10 mouse cellular contexts compared by ENCODE assay signal in genomic region chr2:152652901-152653620, GRCm38 (mm10). TPM values are rescaled to one million over a fixed set of nuclear protein-coding genes. Genes with fewer than 3 reads are reported as not detected.
A peak's percentile ranks its signal among the peaks of the same experiment; 100 is the strongest.
DNase-seq lines count a peak whose midpoint lies in the region; ATAC-seq and TF ChIP-seq lines count a peak whose summit lies in the region.
"Had no signal": no experiment of that assay in that cellular context is flagged by ENCODE, and none has a peak within 500 bp of the region (broad histone marks: within the 10 kb centered on the region; RNA-seq: fewer than 3 reads in every experiment).

No protein-coding gene starts in this region.

- no peaks in the 10 kb centered on the region for H3K36me3 ChIP-seq in hindbrain, embryonic 15.5 days
- H3K36me3 ChIP-seq in hindbrain, embryonic 11.5 days (ENCODE audit: control insufficient read depth, insufficient read depth, low read length): no peaks in the 10 kb centered on the region
- H3K36me3 ChIP-seq in stomach, embryonic 16.5 days (ENCODE audit: control insufficient read depth, insufficient read depth, low read length): no peaks in the 10 kb centered on the region

- TF ChIP-seq CTCF in Patski (IDR thresholded peaks at IDR 0.05): no peak

- POLR2A ChIA-PET in Patski (lab: Charles Lee): no interaction called here

- H3K4me2 ChIP-seq in hindbrain, embryonic 15.5 days: no peak overlapping the region
- H3K4me2 ChIP-seq in hindbrain, embryonic 11.5 days (replicated peaks; ENCODE audit: low read depth, low read length): no peak overlapping the region
- H3K4me2 ChIP-seq in stomach, embryonic 16.5 days (ENCODE audit: low read depth, low read length): no peak overlapping the region

- in situ Hi-C loops in Patski (cut with MboI; ENCODE audit: low pct_unique_long_range_greater_than_20kb): no loop called here

- H3K9ac ChIP-seq in hindbrain, embryonic 15.5 days: no peak overlapping the region
- no peak overlapping the region for H3K9ac ChIP-seq in hindbrain, embryonic 11.5 days (ENCODE audit: low read depth, low read length)
- no peak overlapping the region for H3K9ac ChIP-seq in stomach, embryonic 16.5 days (ENCODE audit: low read length)

- no peak overlapping the region for H3K4me3 ChIP-seq in hindbrain, embryonic 15.5 days
- no peak overlapping the region for H3K4me3 ChIP-seq in hindbrain, embryonic 11.5 days (ENCODE audit: low read depth, low read length)
- no peak overlapping the region for H3K4me3 ChIP-seq in stomach, embryonic 16.5 days (replicated peaks; ENCODE audit: low read length)

- peak overlapping the region; percentile 88; the same call in 1 of the 2 replicates for H3K27ac ChIP-seq in hindbrain, embryonic 15.5 days (replicated peaks)
- no peak overlapping the region for H3K27ac ChIP-seq in hindbrain, embryonic 11.5 days (ENCODE audit: low read depth, low read length)
- peak overlapping the region; percentile 47 for H3K27ac ChIP-seq in stomach, embryonic 16.5 days (ENCODE audit: low read length)

- CTCF ChIA-PET in Patski (lab: Charles Lee): no interaction called here

- no peak for ATAC-seq in hindbrain, embryonic 15.5 days (ENCODE audit: low FRiP score, low read depth)
- ATAC-seq in hindbrain, embryonic 11.5 days (ENCODE audit: low FRiP score): no peak
- peak; percentile 47 for ATAC-seq in Patski
- ATAC-seq in stomach, embryonic 16.5 days (ENCODE audit: insufficient read depth, low FRiP score): peak; percentile 73

- WGBS in hindbrain, embryonic 15.5 days: 74% methylated on average over 10 of the region's 10 CpGs
- WGBS in hindbrain, embryonic 11.5 days: 74% methylated on average over 10 of the region's 10 CpGs
- WGBS in stomach, embryonic 16.5 days: 48% methylated on average over 10 of the region's 10 CpGs

- H3K27me3 ChIP-seq in hindbrain, embryonic 15.5 days: no peaks in the 10 kb centered on the region
- H3K27me3 ChIP-seq in hindbrain, embryonic 11.5 days (ENCODE audit: control insufficient read depth, insufficient read depth, low read length): no peaks in the 10 kb centered on the region
- no peaks in the 10 kb centered on the region for H3K27me3 ChIP-seq in Patski
- no peaks in the 10 kb centered on the region for H3K27me3 ChIP-seq in stomach, embryonic 16.5 days (ENCODE audit: control insufficient read depth, insufficient read depth, low read length)

- peaks cover 21% of the 10 kb centered on the region for H3K4me1 ChIP-seq in hindbrain, embryonic 15.5 days (replicated peaks)
- H3K4me1 ChIP-seq in hindbrain, embryonic 11.5 days (replicated peaks; ENCODE audit: control insufficient read depth, insufficient read depth, low read length): 0 out of 2 replicates have a peak, but pooled peaks cover 2% of the 10 kb centered on the region
- H3K4me1 ChIP-seq in stomach, embryonic 16.5 days (ENCODE audit: control insufficient read depth, insufficient read depth, low read length): peaks cover 12% of the 10 kb centered on the region; the same call in 1 of the 2 replicates

- no peak for DNase-seq in hindbrain, embryonic 11.5 days (ENCODE audit: low spot score)
- DNase-seq in Patski (ENCODE audit: low read depth, low spot score) (no peak), liver (no peak)
- peak; percentile 48 to 72 for DNase-seq in gastrocnemius, postnatal 4 days (ENCODE audit: low spot score in 2 of 2)
- peak; percentile 80 for DNase-seq in kidney, postnatal 14 days
- DNase-seq in layer of hippocampus, postnatal 10 days (ENCODE audit: low spot score in 2 of 2): no peak

- no peaks in the 10 kb centered on the region for H3K9me3 ChIP-seq in hindbrain, embryonic 15.5 days
- no peaks in the 10 kb centered on the region for H3K9me3 ChIP-seq in hindbrain, embryonic 11.5 days (ENCODE audit: control insufficient read depth, low read length)
- no peaks in the 10 kb centered on the region for H3K9me3 ChIP-seq in stomach, embryonic 16.5 days (replicated peaks; ENCODE audit: control insufficient read depth, low read length)

RNA-seq across cellular contexts. Expression of gene H13, which starts 16.2 kb away (rescaled TPM):
- 166 and 177 TPM in 2 replicates for polyA plus RNA-seq in hindbrain, embryonic 15.5 days (2015; fragmentation: Nextera tagmentation; extraction: Ambion mirVana)
- 124 and 138 TPM in 2 replicates for polyA plus RNA-seq in hindbrain, embryonic 11.5 days (2014; fragmentation: Nextera tagmentation; extraction: Ambion mirVana)
- polyA plus RNA-seq in Patski (2021): 137 TPM
- 10 to 100 TPM; 84.8 to 88.2 TPM for total RNA-seq in gastrocnemius, postnatal 4 days (2021)
- polyA plus RNA-seq in stomach, embryonic 16.5 days (2015; fragmentation: Nextera tagmentation; extraction: Ambion mirVana): 121 and 128 TPM in 2 replicates
- 100 to 1,000 TPM; 109 to 114 TPM for total RNA-seq in layer of hippocampus, postnatal 10 days (2021)

RNA-seq across cellular contexts. Expression of gene Rem1, which starts 26.3 kb away (rescaled TPM):
- polyA plus RNA-seq in hindbrain, embryonic 15.5 days (2015; fragmentation: Nextera tagmentation; extraction: Ambion mirVana): 0.52 and 0.72 TPM in 2 replicates
- polyA plus RNA-seq in hindbrain, embryonic 11.5 days (2014; fragmentation: Nextera tagmentation; extraction: Ambion mirVana): 0.29 and 0.62 TPM in 2 replicates
- polyA plus RNA-seq in Patski (2021): not detected
- total RNA-seq in gastrocnemius, postnatal 4 days (2021): 10 to 100 TPM; 15.1 to 16.2 TPM
- polyA plus RNA-seq in stomach, embryonic 16.5 days (2015; fragmentation: Nextera tagmentation; extraction: Ambion mirVana): 20.0 and 20.6 TPM in 2 replicates
- total RNA-seq in layer of hippocampus, postnatal 10 days (2021): under 1 TPM; 0.91 to 0.96 TPM
- total RNA-seq: MEL had no signal

RNA-seq across cellular contexts. Expression of gene Defb25, which starts 30.2 kb away (rescaled TPM):
- not detected in 2 replicates for polyA plus RNA-seq in hindbrain, embryonic 15.5 days (2015; fragmentation: Nextera tagmentation; extraction: Ambion mirVana)
- polyA plus RNA-seq in hindbrain, embryonic 11.5 days (2014; fragmentation: Nextera tagmentation; extraction: Ambion mirVana): not detected in 2 replicates
- polyA plus RNA-seq in Patski (2021): not detected
- total RNA-seq in gastrocnemius, postnatal 4 days (2021): 1 to 10 TPM; 2.2 to 5.5 TPM
- 0.62 and 1.4 TPM in 2 replicates for polyA plus RNA-seq in stomach, embryonic 16.5 days (2015; fragmentation: Nextera tagmentation; extraction: Ambion mirVana)
- not detected for total RNA-seq in layer of hippocampus, postnatal 10 days (2021)
- total RNA-seq: MEL had no signal
- polyA plus RNA-seq: neural tube, embryonic 11.5 days had no signal

RNA-seq across cellular contexts. Expression of gene Mcts2, which starts 33.8 kb away (rescaled TPM):
- polyA plus RNA-seq in hindbrain, embryonic 15.5 days (2015; fragmentation: Nextera tagmentation; extraction: Ambion mirVana): 32.6 and 37.3 TPM in 2 replicates
- polyA plus RNA-seq in hindbrain, embryonic 11.5 days (2014; fragmentation: Nextera tagmentation; extraction: Ambion mirVana): 43.9 and 48.5 TPM in 2 replicates
- polyA plus RNA-seq in Patski (2021): 19.9 TPM
- 10 to 100 TPM; 16.4 to 20.2 TPM for total RNA-seq in gastrocnemius, postnatal 4 days (2021)
- polyA plus RNA-seq in stomach, embryonic 16.5 days (2015; fragmentation: Nextera tagmentation; extraction: Ambion mirVana): 24.0 and 25.2 TPM in 2 replicates
- total RNA-seq in layer of hippocampus, postnatal 10 days (2021): 10 to 100 TPM; 25.3 to 25.7 TPM

RNA-seq across cellular contexts. Expression of gene Defb36, which starts 48.9 kb away (rescaled TPM):
- not detected in 2 replicates for polyA plus RNA-seq in hindbrain, embryonic 15.5 days (2015; fragmentation: Nextera tagmentation; extraction: Ambion mirVana)
- polyA plus RNA-seq in hindbrain, embryonic 11.5 days (2014; fragmentation: Nextera tagmentation; extraction: Ambion mirVana): not detected in 2 replicates
- polyA plus RNA-seq in Patski (2021): not detected
- total RNA-seq in gastrocnemius, postnatal 4 days (2021): not detected
- polyA plus RNA-seq in stomach, embryonic 16.5 days (2015; fragmentation: Nextera tagmentation; extraction: Ambion mirVana): not detected in 2 replicates
- not detected for total RNA-seq in layer of hippocampus, postnatal 10 days (2021)
- total RNA-seq: MEL had no signal
- polyA plus RNA-seq: neural tube, embryonic 11.5 days had no signal

Comparison
In these comparisons a context has a peak if more than half of its experiments do, and no peak if none do; other contexts are left out.
1. ATAC-seq: peak in Patski (single experiment) and stomach, embryonic 16.5 days (single experiment); none in hindbrain, embryonic 15.5 days (single experiment) and hindbrain, embryonic 11.5 days (single experiment).
2. DNase-seq: peak in gastrocnemius, postnatal 4 days (2 of 2) and kidney, postnatal 14 days (single experiment); none in hindbrain, embryonic 11.5 days (single experiment), Patski (single experiment), layer of hippocampus, postnatal 10 days (0 of 2) and liver (single experiment).
3. RNA of gene Rem1, which starts 26.3 kb away (polyA plus RNA-seq): 20.0 to 20.6 TPM in stomach, embryonic 16.5 days; 0.29 to 0.62 TPM in hindbrain, embryonic 11.5 days, 0.52 to 0.72 TPM in hindbrain, embryonic 15.5 days and not detected in Patski (single experiment); every median in the first group is over 10 times any median in the second.